Mouse (Mus musculus) small intestine, adult 2 months (tissue): ENCODE measurements at regions not wholly inside any gene's neighbourhood (a gene's known extent, or its start where the extent isn't known, plus 50 kb on each side); places are given as distances from the start of the nearest gene placed in this dataset.

Experiments used
- CTCF ChIP-seq: fragments of 200-500 bp; IDR thresholded peaks from 2 replicates; pipeline ENCODE4 v1.5.1; 2012; ENCODE audit warnings: low read depth, mild to moderate bottlenecking, control low read depth, inconsistent platforms, low read length, moderate library complexity, mixed read lengths; ENCODE audit not compliant: insufficient replicate concordance, insufficient read length; ENCODE audit errors: extremely low read depth
- POLR2A ChIP-seq: fragments of 200-500 bp; IDR thresholded peaks from 2 replicates; pipeline ENCODE4 v1.6.1; 2012; ENCODE audit warnings: low read depth, mild to moderate bottlenecking, control low read depth, inconsistent platforms, low read length, moderate library complexity

DNA sequence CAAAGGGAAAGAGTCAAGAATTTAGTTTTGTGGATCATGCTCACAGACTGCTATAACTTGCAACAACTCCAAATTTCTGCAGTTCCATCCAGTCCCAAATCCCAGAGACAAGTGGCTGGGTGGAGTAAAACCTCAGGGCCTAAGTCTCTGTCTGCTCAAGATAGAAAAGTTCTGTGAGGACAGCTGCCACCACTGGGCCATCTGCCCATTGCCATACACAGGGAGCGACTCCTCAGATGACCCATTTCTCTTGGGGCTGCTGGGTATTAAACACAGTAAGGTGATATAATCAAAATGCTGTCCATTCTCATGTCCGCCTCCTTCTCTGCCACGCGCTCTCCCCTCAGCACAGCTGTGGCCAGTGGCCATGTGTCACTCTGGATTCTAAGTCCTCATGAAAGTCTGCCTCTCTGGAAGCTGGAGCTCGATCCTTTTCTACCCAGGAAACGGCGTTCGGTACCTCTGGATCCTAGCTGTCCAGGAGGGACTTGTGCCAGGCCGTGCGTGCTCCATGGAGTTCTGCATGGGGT, 132.3 kb upstream of the Azi2 start:
- TF ChIP-seq POLR2A, result no peak
- no peak for TF ChIP-seq CTCF
